Mouse (Mus musculus): Measurements from ENCODE around the gene Gimap7. TPM values are rescaled to one million over a fixed set of nuclear protein-coding genes. Genes with fewer than 3 reads are reported as not detected.

Gimap7 gene
- polyA plus RNA-seq, 1 experiment: 6.3 TPM

DNA sequence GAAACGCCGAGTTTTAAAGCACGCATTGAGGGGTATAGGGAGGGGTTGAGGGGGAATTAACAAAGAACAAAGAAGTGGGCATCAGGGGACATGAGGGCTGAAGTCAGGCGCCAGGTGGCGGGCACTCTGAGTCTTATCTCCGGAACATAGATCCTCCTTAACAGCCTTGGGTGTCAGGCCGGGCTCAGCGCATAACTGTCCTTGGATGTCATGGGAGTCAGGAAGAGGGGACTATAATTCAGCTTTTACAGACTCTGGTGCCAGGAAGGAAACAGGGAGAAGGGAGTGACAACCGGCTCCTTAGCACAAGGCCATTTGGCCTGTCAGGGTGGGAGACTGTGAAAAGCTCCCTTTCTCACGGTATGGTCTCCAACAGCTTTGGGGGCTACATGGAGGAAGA lies 46.1 kb downstream of the Gimap7 start:
- H3K36me3 ChIP-seq (ENCODE audit: control insufficient read depth, insufficient read depth, low read length): no peaks in the 10 kb centered on the region
- no peak overlapping the region for H3K27ac ChIP-seq (ENCODE audit: control insufficient read depth, insufficient read depth, low read length)
- H3K27me3 ChIP-seq (ENCODE audit: control insufficient read depth, insufficient read depth, low read length): no peaks in the 10 kb centered on the region
- H3K4me3 ChIP-seq (ENCODE audit: control insufficient read depth, insufficient read depth, low read length): no peak overlapping the region
- H3K4me1 ChIP-seq (replicated peaks; ENCODE audit: control insufficient read depth, insufficient read depth, low read length): peaks cover 10% of the 10 kb centered on the region
- over 99% methylated on average over 10 of the region's 10 CpGs for WGBS
- no peak for DNase-seq
- no peak for TF ChIP-seq CTCF (IDR thresholded peaks at IDR 0.05; ENCODE audit: borderline replicate concordance, control insufficient read depth, extremely low read depth, insufficient read depth, low read length, poor library complexity)
- no peak for TF ChIP-seq POLR2A (IDR thresholded peaks at IDR 0.05; ENCODE audit: control insufficient read depth, extremely low read depth, insufficient read depth, low read length, poor library complexity)

DNA sequence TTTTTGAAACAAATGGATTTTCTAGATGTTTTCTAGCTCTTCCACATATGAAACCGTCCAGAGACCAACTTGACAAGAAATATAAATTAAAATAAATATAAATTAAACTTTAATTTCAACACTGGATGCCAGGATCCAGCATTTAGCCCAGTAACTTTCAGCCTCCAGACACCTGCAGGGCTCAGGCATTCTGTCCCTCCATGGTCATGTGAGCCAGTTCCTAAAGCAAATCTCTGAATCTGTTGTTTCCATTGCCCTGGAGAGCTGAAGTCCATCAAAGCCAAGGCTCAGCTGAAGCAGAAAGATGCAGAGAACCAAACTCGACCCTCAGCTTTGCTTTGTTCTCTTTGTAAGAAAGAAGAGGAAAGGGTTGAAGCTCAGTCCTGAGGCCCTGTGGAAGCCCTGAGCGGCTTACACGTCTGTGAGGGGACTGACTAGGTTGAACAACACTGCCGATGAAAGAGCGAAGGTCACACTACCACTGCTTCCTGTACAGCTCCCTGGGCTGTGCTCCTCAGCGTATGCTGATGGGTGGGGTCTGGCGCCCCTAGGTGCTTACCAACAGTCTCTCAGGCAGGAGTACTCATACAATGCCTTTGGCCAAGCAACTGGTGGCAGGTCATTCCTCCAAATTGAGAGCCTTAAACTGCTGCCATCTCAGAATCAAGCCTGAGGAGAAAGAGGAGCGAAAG lies 49.9 kb downstream of the Gimap7 start:
- WGBS: 27% methylated on average over 9 of the region's 9 CpGs
- DNase-seq: peak; percentile 74
- Histone ChIP-seq H3K4me3 (ENCODE audit: control insufficient read depth, insufficient read depth, low read length) (peak overlapping the region; percentile 25; the same call in 1 of the 2 replicates), H3K27me3 (ENCODE audit: control insufficient read depth, insufficient read depth, low read length) (no peaks in the 10 kb centered on the region), H3K36me3 (ENCODE audit: control insufficient read depth, insufficient read depth, low read length) (no peaks in the 10 kb centered on the region), H3K27ac (ENCODE audit: control insufficient read depth, insufficient read depth, low read length) (peak overlapping the region; percentile 61), H3K4me1 (replicated peaks; ENCODE audit: control insufficient read depth, insufficient read depth, low read length) (peaks cover 23% of the 10 kb centered on the region)
- no peak for TF ChIP-seq CTCF (IDR thresholded peaks at IDR 0.05; ENCODE audit: borderline replicate concordance, control insufficient read depth, extremely low read depth, insufficient read depth, low read length, poor library complexity)
- no peak for TF ChIP-seq POLR2A (IDR thresholded peaks at IDR 0.05; ENCODE audit: control insufficient read depth, extremely low read depth, insufficient read depth, low read length, poor library complexity)

DNA sequence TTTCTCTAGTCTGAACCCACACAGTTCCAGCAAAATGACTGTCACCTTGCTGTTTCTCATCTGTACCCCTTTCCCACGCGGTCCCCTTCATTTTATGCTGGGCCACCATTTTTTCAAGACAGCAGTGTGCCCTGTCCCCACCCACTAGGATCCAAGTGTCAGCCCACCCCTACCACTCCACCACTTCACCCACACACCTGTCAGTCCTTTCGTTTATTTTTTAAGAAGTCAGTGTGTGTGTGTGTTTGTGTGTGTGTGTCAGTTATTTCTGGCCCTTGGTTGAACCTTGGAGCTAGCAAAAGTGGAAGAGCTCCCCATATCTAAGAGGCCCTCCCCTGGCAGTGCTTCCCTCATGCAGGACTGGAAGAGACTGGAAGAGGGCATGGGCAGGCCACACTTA lies 50.5 kb downstream of the Gimap7 start:
- no peak for TF ChIP-seq POLR2A (IDR thresholded peaks at IDR 0.05; ENCODE audit: control insufficient read depth, extremely low read depth, insufficient read depth, low read length, poor library complexity)
- no peak for TF ChIP-seq CTCF (IDR thresholded peaks at IDR 0.05; ENCODE audit: borderline replicate concordance, control insufficient read depth, extremely low read depth, insufficient read depth, low read length, poor library complexity)
- Histone ChIP-seq H3K36me3 (ENCODE audit: control insufficient read depth, insufficient read depth, low read length) (no peaks in the 10 kb centered on the region), H3K4me3 (ENCODE audit: control insufficient read depth, insufficient read depth, low read length) (peak overlapping the region; percentile 18; the same call in 1 of the 2 replicates), H3K27ac (ENCODE audit: control insufficient read depth, insufficient read depth, low read length) (peak overlapping the region; percentile 23), H3K4me1 (replicated peaks; ENCODE audit: control insufficient read depth, insufficient read depth, low read length) (peaks cover 23% of the 10 kb centered on the region), H3K27me3 (ENCODE audit: control insufficient read depth, insufficient read depth, low read length) (no peaks in the 10 kb centered on the region)
- no peak for DNase-seq
- WGBS: 64% methylated on average over 3 of the region's 3 CpGs

DNA sequence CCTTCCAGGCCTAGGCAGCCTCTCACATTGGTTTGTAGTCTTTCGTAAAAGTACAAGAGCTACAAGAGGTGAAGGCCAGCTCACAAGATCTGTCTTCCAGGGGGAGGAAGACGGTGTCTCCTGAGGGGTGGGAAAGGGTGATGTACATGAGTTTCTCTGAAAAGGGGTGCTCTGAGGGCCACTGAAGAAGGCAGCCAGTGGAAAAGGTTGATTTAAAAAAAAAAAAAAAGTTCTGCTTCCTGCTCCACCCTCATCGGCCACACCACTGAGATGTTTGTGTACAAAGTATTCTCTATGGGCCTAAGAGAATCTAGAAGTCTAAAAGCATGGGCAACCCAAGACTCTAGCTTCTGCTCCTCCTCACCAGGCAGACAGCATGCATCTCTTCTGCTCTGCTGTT lies 52.3 kb downstream of the Gimap7 start, which contains the start of gene Gimap3:
TSS of gene Gimap3 (minus strand) at position 156 of the 400 bp plus-strand sequence.
- Histone ChIP-seq H3K27ac (ENCODE audit: control insufficient read depth, insufficient read depth, low read length) (peak within 1 kb of the TSS; percentile 78), H3K4me3 (ENCODE audit: control insufficient read depth, insufficient read depth, low read length) (peak within 1 kb of the TSS; percentile 36), H3K36me3 (ENCODE audit: control insufficient read depth, insufficient read depth, low read length) (no peaks in the 10 kb centered on the region), H3K27me3 (ENCODE audit: control insufficient read depth, insufficient read depth, low read length) (no peaks in the 10 kb centered on the region), H3K4me1 (replicated peaks; ENCODE audit: control insufficient read depth, insufficient read depth, low read length) (peaks cover 23% of the 10 kb centered on the region)
- 65% methylated on average over 3 of the region's 3 CpGs for WGBS
- TF ChIP-seq CTCF (IDR thresholded peaks at IDR 0.05; ENCODE audit: borderline replicate concordance, control insufficient read depth, extremely low read depth, insufficient read depth, low read length, poor library complexity) (no peak), POLR2A (IDR thresholded peaks at IDR 0.05; ENCODE audit: control insufficient read depth, extremely low read depth, insufficient read depth, low read length, poor library complexity) (no peak)
- peak; percentile 21 for DNase-seq

DNA sequence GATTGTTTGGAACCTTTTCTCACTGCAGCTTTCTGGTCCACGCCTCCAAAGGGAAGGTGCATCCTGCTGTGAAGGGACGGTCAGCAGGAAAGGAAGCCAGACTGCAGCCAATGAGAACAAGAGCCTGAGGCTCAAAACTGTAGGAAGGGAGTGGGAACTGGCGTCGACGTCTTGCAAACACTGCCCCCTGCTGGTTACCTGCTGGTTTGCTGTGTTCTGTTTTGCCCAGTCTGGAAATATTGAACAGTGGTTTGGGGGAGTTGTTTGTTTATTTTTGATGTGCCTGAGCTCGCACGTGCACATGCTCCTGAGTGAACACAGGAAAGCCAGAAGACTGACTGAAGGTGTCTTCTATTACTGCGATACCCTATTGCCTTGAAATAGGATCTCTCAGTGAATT lies 53.6 kb downstream of the Gimap7 start:
- Histone ChIP-seq H3K27ac (ENCODE audit: control insufficient read depth, insufficient read depth, low read length) (peak overlapping the region; percentile 43; the same call in 1 of the 2 replicates), H3K4me3 (ENCODE audit: control insufficient read depth, insufficient read depth, low read length) (no peak overlapping the region), H3K4me1 (replicated peaks; ENCODE audit: control insufficient read depth, insufficient read depth, low read length) (peaks cover 23% of the 10 kb centered on the region), H3K36me3 (ENCODE audit: control insufficient read depth, insufficient read depth, low read length) (no peaks in the 10 kb centered on the region), H3K27me3 (ENCODE audit: control insufficient read depth, insufficient read depth, low read length) (no peaks in the 10 kb centered on the region)
- DNase-seq: peak; percentile 84
- 8% methylated on average over 8 of the region's 8 CpGs for WGBS
- TF ChIP-seq POLR2A (IDR thresholded peaks at IDR 0.05; ENCODE audit: control insufficient read depth, extremely low read depth, insufficient read depth, low read length, poor library complexity): no peak
- peak; percentile 79; the same call in 1 of the 2 replicates for TF ChIP-seq CTCF (IDR thresholded peaks at IDR 0.05; ENCODE audit: borderline replicate concordance, control insufficient read depth, extremely low read depth, insufficient read depth, low read length, poor library complexity)

Other genes with a start within 250 kb of the Gimap7 start
- gene Atp6v0e2, start 181.0 kb upstream of the Gimap7 start, polyA plus RNA-seq (2012; rRNA removed): 3.3 and 4.7 TPM in 2 replicates
- gene Lrrc61, start 163.8 kb upstream of the Gimap7 start, polyA plus RNA-seq (2012; rRNA removed): 41.4 and 58.7 TPM in 2 replicates
- gene Rarres2, start 145.8 kb upstream of the Gimap7 start, polyA plus RNA-seq (2012; rRNA removed): 17.5 and 28.8 TPM in 2 replicates
- not detected in 2 replicates for gene Gm45021, start 129.0 kb upstream of the Gimap7 start, polyA plus RNA-seq (2012; rRNA removed)
- gene Repin1, start 124.7 kb upstream of the Gimap7 start, polyA plus RNA-seq (2012; rRNA removed): 35.3 and 40.2 TPM in 2 replicates
- not detected in 2 replicates for gene Gm44965, start 124.7 kb upstream of the Gimap7 start, polyA plus RNA-seq (2012; rRNA removed)
- gene Zfp775, start 116.6 kb upstream of the Gimap7 start, polyA plus RNA-seq (2012; rRNA removed): 8.2 and 10.2 TPM in 2 replicates
- gene AI854703, start 91.9 kb upstream of the Gimap7 start, polyA plus RNA-seq (2012; rRNA removed): 1.5 and 1.7 TPM in 2 replicates
- gene Gimap8, start 71.4 kb upstream of the Gimap7 start, polyA plus RNA-seq (2012; rRNA removed): 26.6 and 29.8 TPM in 2 replicates
- gene Gimap9, start 42.5 kb upstream of the Gimap7 start, polyA plus RNA-seq (2012; rRNA removed): 42.5 and 49.6 TPM in 2 replicates
- gene Gimap4, start 34.1 kb upstream of the Gimap7 start, polyA plus RNA-seq (2012; rRNA removed): 43.0 and 64.0 TPM in 2 replicates
- gene Gimap6, start 10.4 kb upstream of the Gimap7 start, polyA plus RNA-seq (2012; rRNA removed): 72.9 and 82.4 TPM in 2 replicates
- 0.36 and 0.88 TPM in 2 replicates for gene Gm28053, start within 50 bp of the Gimap7 start, polyA plus RNA-seq (2012; rRNA removed)
- gene Gimap1, start 20.4 kb downstream of the Gimap7 start, polyA plus RNA-seq (2012; rRNA removed): 94.7 and 98.1 TPM in 2 replicates
- gene Gimap5, start 27.6 kb downstream of the Gimap7 start, polyA plus RNA-seq (2012; rRNA removed): 34.0 and 35.3 TPM in 2 replicates
- 48.2 and 61.3 TPM in 2 replicates for gene Gimap3, start 52.2 kb downstream of the Gimap7 start, polyA plus RNA-seq (2012; rRNA removed)
- gene Tmem176a, start 122.3 kb downstream of the Gimap7 start, polyA plus RNA-seq (2012; rRNA removed): 67.0 and 84.8 TPM in 2 replicates
- gene Tmem176b, start 122.9 kb downstream of the Gimap7 start, polyA plus RNA-seq (2012; rRNA removed): 206 and 265 TPM in 2 replicates
- gene Aoc1, start 154.3 kb downstream of the Gimap7 start, polyA plus RNA-seq (2012; rRNA removed): 10.5 and 11.7 TPM in 2 replicates
- gene 1600015I10Rik, start 211.3 kb downstream of the Gimap7 start, polyA plus RNA-seq (2012; rRNA removed): 0.13 TPM in 1 of 2 replicates, not detected in the other